Mouse (Mus musculus): Measurements from ENCODE around the gene Hoxb4.

Gene Hoxb4

GRCm38 (mm10) chr11:96350341-96350624 is 32.2 kb downstream of the Hoxb4 start, which contains the start of gene Hoxb2:
Gene Hoxb2 (plus strand): TSS chr11:96350525.
- DNase-seq (ENCODE audit: low spot score): no peak

GRCm38 (mm10) chr11:96350791-96351190 is 32.7 kb downstream of the Hoxb4 start:
- DNase-seq (ENCODE audit: low spot score): no peak

- no peak for DNase-seq (ENCODE audit: low spot score)
Observed at GRCm38 (mm10) chr11:96351312-96351711, 33.2 kb downstream of the Hoxb4 start.

- no peak for DNase-seq (ENCODE audit: low spot score)
Observed at GRCm38 (mm10) chr11:96351831-96352230, 33.8 kb downstream of the Hoxb4 start.

GRCm38 (mm10) chr11:96352691-96353521 is 34.8 kb downstream of the Hoxb4 start:
- DNase-seq (ENCODE audit: low spot score): no peak

GRCm38 (mm10) chr11:96353522-96353841 is 35.4 kb downstream of the Hoxb4 start:
- no peak for DNase-seq (ENCODE audit: low spot score)

GRCm38 (mm10) chr11:96353939-96354338 is 35.9 kb downstream of the Hoxb4 start:
- no peak for DNase-seq (ENCODE audit: low spot score)

GRCm38 (mm10) chr11:96354376-96354775 is 36.3 kb downstream of the Hoxb4 start:
- no peak for DNase-seq (ENCODE audit: low spot score)

- no peak for DNase-seq (ENCODE audit: low spot score)
Observed at GRCm38 (mm10) chr11:96354801-96355311, 36.8 kb downstream of the Hoxb4 start.

- no peak for DNase-seq (ENCODE audit: low spot score)
Observed at GRCm38 (mm10) chr11:96363807-96364206, 45.7 kb downstream of the Hoxb4 start.

GRCm38 (mm10) chr11:96365441-96366091 is 47.5 kb downstream of the Hoxb4 start, which contains the start of gene Hoxb1:
Gene Hoxb1 (plus strand): TSS chr11:96365752.
- DNase-seq (ENCODE audit: low spot score): no peak

GRCm38 (mm10) chr11:96366092-96367041 is 48.3 kb downstream of the Hoxb4 start:
- no peak for DNase-seq (ENCODE audit: low spot score)

- no peak for DNase-seq (ENCODE audit: low spot score)
Observed at GRCm38 (mm10) chr11:96367141-96367540, 49.1 kb downstream of the Hoxb4 start.

- DNase-seq (ENCODE audit: low spot score): no peak
Observed at GRCm38 (mm10) chr11:96368686-96369085, 50.6 kb downstream of the Hoxb4 start.

- DNase-seq (ENCODE audit: low spot score): no peak
Observed at GRCm38 (mm10) chr11:96369140-96369539, 51.1 kb downstream of the Hoxb4 start.

Measured in c-Kit-positive CD71-positive TER-119-positive erythroid progenitor cells, embryonic 14.5 days (primary cell).